Comparison of ENCODE assay signal across 9 mouse cellular contexts in the genomic region with DNA sequence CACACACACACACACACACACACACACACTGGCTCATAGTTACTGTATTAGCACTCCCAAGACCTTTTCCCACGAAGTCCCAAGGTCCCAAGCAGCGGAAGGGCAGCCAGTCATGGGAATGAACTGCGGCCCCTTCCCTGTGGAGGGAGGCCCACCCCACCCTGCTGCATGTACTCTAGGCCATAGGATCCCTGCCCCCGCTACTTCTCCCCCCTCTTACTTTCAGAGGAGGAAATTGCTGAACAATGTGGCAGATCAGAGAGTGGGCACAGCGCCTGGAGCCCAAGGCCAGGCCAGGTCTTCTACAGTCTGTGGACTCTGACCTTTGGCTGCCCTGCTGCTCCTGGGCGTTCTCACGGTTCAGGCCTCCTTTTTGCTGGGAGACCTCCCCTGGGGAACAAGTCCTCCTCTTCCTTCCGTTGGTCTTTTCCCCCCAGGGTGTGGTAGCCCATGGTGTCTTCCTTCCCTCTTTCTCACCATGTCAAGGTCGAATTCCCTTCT. TPM values are rescaled to one million over a fixed set of nuclear protein-coding genes. Genes with fewer than 3 reads are reported as not detected.
DNase-seq lines count a peak whose midpoint lies in the region; ATAC-seq and TF ChIP-seq lines count a peak whose summit lies in the region.
"Had no signal": no experiment of that assay in that cellular context is flagged by ENCODE, and none has a peak within 500 bp of the region (broad histone marks: within the 10 kb centered on the region; RNA-seq: fewer than 3 reads in every experiment).

No protein-coding gene starts in this region.

- no peak overlapping the region for H3K4me2 ChIP-seq in forebrain, embryonic 12.5 days
- no peak overlapping the region for H3K4me2 ChIP-seq in midbrain, embryonic 16.5 days (ENCODE audit: low read length)
- no peak overlapping the region for H3K4me2 ChIP-seq in forebrain, postnatal 0 days (ENCODE audit: low read depth)
- H3K4me2 ChIP-seq: neural tube, embryonic 13.5 days had no signal

- TF ChIP-seq CTCF in lung, adult 2 months (IDR thresholded peaks at IDR 0.05; ENCODE audit: insufficient read depth, low read length): no peak
- no peak for TF ChIP-seq CTCF in forebrain, postnatal 0 days (IDR thresholded peaks at IDR 0.05; ENCODE audit: low read depth)

- H3K27ac ChIP-seq in embryonic facial prominence, embryonic 10.5 days (replicated peaks): peak overlapping the region; percentile 57; the same call in 1 of the 2 replicates
- H3K27ac ChIP-seq in forebrain, embryonic 12.5 days: no peak overlapping the region
- no peak overlapping the region for H3K27ac ChIP-seq in midbrain, embryonic 16.5 days (ENCODE audit: low read length)
- H3K27ac ChIP-seq in forebrain, postnatal 0 days (ENCODE audit: low read depth, low read length): no peak overlapping the region
- H3K27ac ChIP-seq: neural tube, embryonic 13.5 days had no signal

- TF ChIP-seq POLR2A in lung, adult 2 months (IDR thresholded peaks at IDR 0.05; ENCODE audit: borderline replicate concordance, extremely low read depth, low read depth, low read length): no peak

- no peak overlapping the region for H3K4me3 ChIP-seq in embryonic facial prominence, embryonic 10.5 days
- no peak overlapping the region for H3K4me3 ChIP-seq in lung, adult 2 months (replicated peaks; ENCODE audit: extremely low read depth, low read depth, low read length)
- no peak overlapping the region for H3K4me3 ChIP-seq in forebrain, embryonic 12.5 days (replicated peaks)
- H3K4me3 ChIP-seq in midbrain, embryonic 16.5 days (ENCODE audit: low read depth, low read length): no peak overlapping the region
- H3K4me3 ChIP-seq in forebrain, postnatal 0 days (ENCODE audit: low read depth, low read length): no peak overlapping the region
- H3K4me3 ChIP-seq: neural tube, embryonic 13.5 days had no signal

- peaks cover 24% of the 10 kb centered on the region for H3K4me1 ChIP-seq in embryonic facial prominence, embryonic 10.5 days
- H3K4me1 ChIP-seq in lung, adult 2 months (ENCODE audit: control insufficient read depth, insufficient read depth, low read length): peaks cover 21% of the 10 kb centered on the region
- peaks cover 7% of the 10 kb centered on the region; the same call in 1 of the 2 replicates for H3K4me1 ChIP-seq in forebrain, embryonic 12.5 days
- H3K4me1 ChIP-seq in midbrain, embryonic 16.5 days (ENCODE audit: control insufficient read depth, insufficient read depth, low read length): peaks cover 6% of the 10 kb centered on the region; the same call in 1 of the 2 replicates
- H3K4me1 ChIP-seq in forebrain, postnatal 0 days (ENCODE audit: insufficient read depth): 0 out of 2 replicates have a peak, but pooled peaks cover 2% of the 10 kb centered on the region

- no peaks in the 10 kb centered on the region for H3K27me3 ChIP-seq in embryonic facial prominence, embryonic 10.5 days (replicated peaks; ENCODE audit: low read depth, poor library complexity, severe bottlenecking)
- H3K27me3 ChIP-seq in forebrain, embryonic 12.5 days: no peaks in the 10 kb centered on the region
- H3K27me3 ChIP-seq in midbrain, embryonic 16.5 days (ENCODE audit: control insufficient read depth, insufficient read depth, low read depth, low read length): no peaks in the 10 kb centered on the region
- H3K27me3 ChIP-seq in forebrain, postnatal 0 days (ENCODE audit: insufficient read depth, low read length): no peaks in the 10 kb centered on the region
- H3K27me3 ChIP-seq: neural tube, embryonic 13.5 days had no signal

- no peak overlapping the region for H3K9ac ChIP-seq in forebrain, embryonic 12.5 days
- no peak overlapping the region for H3K9ac ChIP-seq in midbrain, embryonic 16.5 days (ENCODE audit: low read depth, low read length)
- no peak overlapping the region for H3K9ac ChIP-seq in forebrain, postnatal 0 days
- H3K9ac ChIP-seq: neural tube, embryonic 13.5 days had no signal

- DNase-seq in Muller cell, postnatal 12 days (ENCODE audit: inconsistent ontology term): peak; percentile 23
- peak; percentile 21 for DNase-seq in embryonic facial prominence, embryonic 10.5 days (ENCODE audit: low spot score)
- DNase-seq in heart, postnatal 4 days: peak; percentile 75
- DNase-seq in lung, adult 2 months: peak; percentile 60
- no peak for DNase-seq in frontal cortex, postnatal 25 days (ENCODE audit: low spot score in 2 of 2)
- DNase-seq in forebrain, postnatal 0 days: no peak

- 47% methylated on average over 9 of the region's 9 CpGs for WGBS in embryonic facial prominence, embryonic 10.5 days
- 37% methylated on average over 9 of the region's 9 CpGs for WGBS in lung, adult 2 months
- 58% methylated on average over 9 of the region's 9 CpGs for WGBS in forebrain, embryonic 12.5 days
- WGBS in midbrain, embryonic 16.5 days: 52% methylated on average over 9 of the region's 9 CpGs
- WGBS in forebrain, postnatal 0 days: 67% methylated on average over 9 of the region's 9 CpGs

- H3K36me3 ChIP-seq in embryonic facial prominence, embryonic 10.5 days (replicated peaks): no peaks in the 10 kb centered on the region
- no peaks in the 10 kb centered on the region for H3K36me3 ChIP-seq in forebrain, embryonic 12.5 days (replicated peaks)
- no peaks in the 10 kb centered on the region for H3K36me3 ChIP-seq in midbrain, embryonic 16.5 days (ENCODE audit: control insufficient read depth, insufficient read depth, low read length)
- H3K36me3 ChIP-seq in forebrain, postnatal 0 days (ENCODE audit: insufficient read depth): no peaks in the 10 kb centered on the region
- H3K36me3 ChIP-seq: neural tube, embryonic 13.5 days had no signal

- ATAC-seq in forebrain, embryonic 12.5 days (ENCODE audit: low FRiP score): no peak
- ATAC-seq in midbrain, embryonic 16.5 days: no peak
- no peak for ATAC-seq in forebrain, postnatal 0 days

- H3K9me3 ChIP-seq in embryonic facial prominence, embryonic 10.5 days: no peaks in the 10 kb centered on the region
- no peaks in the 10 kb centered on the region for H3K9me3 ChIP-seq in forebrain, embryonic 12.5 days
- H3K9me3 ChIP-seq in midbrain, embryonic 16.5 days (replicated peaks; ENCODE audit: control insufficient read depth, low read length, poor library complexity, severe bottlenecking): no peaks in the 10 kb centered on the region
- H3K9me3 ChIP-seq in forebrain, postnatal 0 days (ENCODE audit: low read length): no peaks in the 10 kb centered on the region
- H3K9me3 ChIP-seq: neural tube, embryonic 13.5 days had no signal

RNA-seq across cellular contexts. Expression of gene Oaz2, which starts 3.7 kb away (rescaled TPM):
- 251 and 270 TPM in 2 replicates for polyA plus RNA-seq in embryonic facial prominence, embryonic 10.5 days (2016; fragmentation: Nextera tagmentation; extraction: Ambion mirVana)
- total RNA-seq in heart, postnatal 4 days (2021): 100 to 1,000 TPM; 213 to 221 TPM
- polyA plus RNA-seq in lung, adult 2 months (2012; rRNA removed): 242 and 274 TPM in 2 replicates
- polyA plus RNA-seq in forebrain, embryonic 12.5 days (2016; fragmentation: Nextera tagmentation; extraction: Ambion mirVana): 247 and 249 TPM in 2 replicates
- polyA plus RNA-seq in midbrain, embryonic 16.5 days (2015; fragmentation: Nextera tagmentation; extraction: Ambion mirVana): 384 and 407 TPM in 2 replicates
- 284 and 301 TPM in 2 replicates for total RNA-seq in forebrain, postnatal 0 days (2014; rRNA removed)
- polyA plus RNA-seq in forebrain, postnatal 0 days (2015; fragmentation: Nextera tagmentation; extraction: Ambion mirVana): 374 and 392 TPM in 2 replicates

RNA-seq across cellular contexts. Expression of gene Rbpms2, which starts 42.0 kb away (rescaled TPM):
- 26.2 and 26.4 TPM in 2 replicates for polyA plus RNA-seq in embryonic facial prominence, embryonic 10.5 days (2016; fragmentation: Nextera tagmentation; extraction: Ambion mirVana)
- 10 to 100 TPM; 89.4 to 97.0 TPM for total RNA-seq in heart, postnatal 4 days (2021)
- polyA plus RNA-seq in lung, adult 2 months (2012; rRNA removed): 16.0 and 18.4 TPM in 2 replicates
- polyA plus RNA-seq in forebrain, embryonic 12.5 days (2016; fragmentation: Nextera tagmentation; extraction: Ambion mirVana): 9.9 and 10.5 TPM in 2 replicates
- polyA plus RNA-seq in midbrain, embryonic 16.5 days (2015; fragmentation: Nextera tagmentation; extraction: Ambion mirVana): 2.9 TPM in 2 replicates
- total RNA-seq in forebrain, postnatal 0 days (2014; rRNA removed): 1.6 and 2.4 TPM in 2 replicates
- 2.8 and 3.3 TPM in 2 replicates for polyA plus RNA-seq in forebrain, postnatal 0 days (2015; fragmentation: Nextera tagmentation; extraction: Ambion mirVana)

Comparison
In these comparisons a context has a peak if more than half of its experiments do, and no peak if none do; other contexts are left out.
1. DNase-seq: peak in Muller cell, postnatal 12 days (single experiment), embryonic facial prominence, embryonic 10.5 days (single experiment), heart, postnatal 4 days (single experiment) and lung, adult 2 months (single experiment); none in frontal cortex, postnatal 25 days (0 of 2) and forebrain, postnatal 0 days (single experiment).